Mouse (Mus musculus) heart, postnatal 0 days (tissue): Measurements from ENCODE around the gene Ccnd3.

Source experiments
- CTCF ChIP-seq: IDR thresholded peaks from 2 replicates; pipeline ENCODE4 v1.5.1; 2016; ENCODE audit warnings: antibody characterized with exemption, control low read depth, low read depth
- EP300 ChIP-seq: IDR thresholded peaks from 2 replicates; pipeline ENCODE4 v1.6.1; 2016; ENCODE audit warnings: antibody characterized with exemption, low read depth

DNA sequence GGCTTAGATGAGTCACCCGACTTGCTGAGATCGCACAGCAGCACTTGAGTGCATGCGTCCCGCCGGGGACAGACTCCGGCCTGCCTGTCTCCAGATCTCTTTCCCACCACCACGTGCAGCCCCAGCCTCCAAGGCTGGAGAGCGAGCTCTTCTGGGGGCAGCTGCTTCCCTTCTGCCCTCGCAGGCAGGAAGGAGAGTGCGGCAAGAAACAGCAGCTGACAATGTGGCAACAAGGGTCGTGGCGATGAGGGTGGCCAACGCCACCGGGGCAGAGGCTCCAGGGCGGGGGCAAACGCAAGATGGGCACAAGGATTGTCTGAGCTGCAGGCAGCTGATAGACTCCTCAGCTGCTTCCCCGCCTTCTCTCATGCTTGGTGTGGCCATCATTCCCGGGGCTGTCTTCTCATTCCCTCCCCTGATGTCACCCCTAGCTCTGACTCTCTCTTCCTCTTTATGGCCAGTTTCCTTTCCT lies 18.4 kb downstream of the Ccnd3 start:
- TF ChIP-seq CTCF (no peak), EP300 (no peak)
